Mouse (Mus musculus): ENCODE results near the gene Sept6. TPM values are rescaled to one million over a fixed set of nuclear protein-coding genes. Genes with fewer than 3 reads are reported as not detected.

The Sept6 gene
- total RNA-seq (2021) = 10 to 100 TPM; 56.9 to 59.2 TPM
- long read RNA-seq, experiment 1, full-length matches to known transcripts = 48 of 74 reads
- long read RNA-seq, experiment 1, partial matches to known transcripts = 1 of 74 reads
- long read RNA-seq, experiment 1, other reads (novel, unspliced or antisense) = 25 of 74 reads
- long read RNA-seq, experiment 2, transcript Sept6-202 (10 exons, 3,457 nt) = major isoform, 38 of 55 reads
- long read RNA-seq, experiment 2, partial matches to known transcripts = 3 of 55 reads
- long read RNA-seq, experiment 2, other reads (novel, unspliced or antisense) = 13 of 55 reads

DNA sequence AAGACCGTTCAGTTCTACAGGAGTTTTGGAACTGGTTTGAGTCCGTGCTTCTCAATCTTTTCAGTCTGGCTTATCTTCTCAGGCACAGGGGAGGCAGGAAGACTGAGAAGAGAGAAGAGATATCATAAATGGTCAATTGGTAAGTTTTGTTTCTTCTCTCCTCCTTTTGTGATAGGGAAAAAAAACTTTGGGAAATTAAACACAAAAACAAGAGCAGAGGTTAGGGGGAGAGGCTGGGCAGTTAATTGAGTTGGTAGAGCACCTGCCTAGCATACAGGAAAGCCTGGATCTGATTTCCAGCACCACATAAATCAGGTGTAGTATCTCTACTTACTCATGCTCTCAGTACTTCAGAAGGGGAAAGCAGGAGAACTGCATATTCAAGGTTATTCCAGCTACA is at the start of gene Sept6:
TSS of gene Sept6 (minus strand) at position 101 of the 400 bp plus-strand sequence.
- no peak within 1 kb of the TSS for H3K27ac ChIP-seq
- no peak within 1 kb of the TSS for H3K4me3 ChIP-seq
- DNase-seq (ENCODE audit: extremely low spot score in 1 of 2, low spot score in 2 of 2) = no peak
- intact Hi-C loops (cut with DNase I) = no loop called here
- no peak for TF ChIP-seq CTCF (IDR thresholded peaks at IDR 0.05)

DNA sequence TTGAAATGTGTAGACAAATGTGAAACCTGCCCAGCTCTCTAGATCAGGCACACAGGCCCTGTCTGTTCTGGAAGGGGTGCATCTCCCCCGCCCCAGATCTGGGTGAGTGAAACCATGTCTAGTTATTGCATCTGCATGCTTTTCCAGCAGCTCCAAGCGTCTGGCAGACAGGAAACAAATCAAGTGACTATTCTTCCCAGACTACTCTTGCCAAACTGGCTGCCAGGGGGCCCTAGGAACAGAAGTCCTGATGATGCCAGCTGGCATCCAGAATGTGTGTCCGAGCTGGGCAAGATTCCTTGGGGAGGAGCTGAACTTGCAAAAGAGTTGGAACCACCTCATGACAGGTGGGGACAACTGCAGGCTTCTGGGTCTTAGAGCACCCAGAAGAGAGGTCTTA is 36.8 kb upstream of the Sept6 start:
- DNase-seq (ENCODE audit: extremely low spot score in 1 of 2, low spot score in 2 of 2) = no peak
- intact Hi-C loops (cut with DNase I) = no loop called here
- H3K27ac ChIP-seq = no peak overlapping the region
- TF ChIP-seq CTCF (IDR thresholded peaks at IDR 0.05) = no peak
- H3K4me3 ChIP-seq = no peak overlapping the region

DNA sequence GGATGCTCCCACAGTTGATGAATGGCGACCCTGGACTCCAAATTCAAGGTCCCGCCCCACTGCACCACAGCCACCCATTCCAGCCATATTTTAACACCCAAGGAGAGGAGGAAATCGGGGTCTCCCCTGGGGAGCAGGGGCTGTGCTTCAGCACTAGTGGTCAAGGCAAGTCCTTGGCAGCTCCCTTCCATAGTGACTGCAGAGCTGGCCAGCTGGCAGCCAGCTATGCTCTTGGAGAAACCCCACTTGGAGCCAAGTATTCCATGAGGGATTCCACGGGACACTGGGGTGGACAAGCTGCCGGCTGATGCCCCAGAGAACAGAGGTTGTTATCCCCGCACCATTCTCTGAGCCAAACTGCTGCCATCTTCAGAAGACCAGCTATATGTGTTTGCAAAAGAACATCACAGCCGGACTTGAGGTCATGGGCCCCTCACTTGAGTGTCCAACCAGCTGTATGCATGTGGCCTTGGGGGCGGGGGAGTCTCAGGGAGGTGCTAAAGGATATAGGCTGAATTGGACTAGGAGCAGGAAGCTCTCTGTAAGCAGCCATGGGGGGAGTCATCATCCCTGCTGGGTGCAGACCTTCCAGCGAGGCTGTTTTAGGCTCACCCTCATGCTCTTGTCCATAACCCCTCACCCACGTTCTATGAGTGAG is 32.2 kb upstream of the Sept6 start:
- no peak for TF ChIP-seq CTCF (IDR thresholded peaks at IDR 0.05)
- Histone ChIP-seq H3K27ac (no peak overlapping the region), H3K4me3 (no peak overlapping the region)
- intact Hi-C loops (cut with DNase I) = loop anchor here (2.0 to 5.0 kb wide), 3 partner anchors 36 to 111 kb away; no protein-coding TSS in a partner anchor
- no peak for DNase-seq (ENCODE audit: extremely low spot score in 1 of 2, low spot score in 2 of 2)

DNA sequence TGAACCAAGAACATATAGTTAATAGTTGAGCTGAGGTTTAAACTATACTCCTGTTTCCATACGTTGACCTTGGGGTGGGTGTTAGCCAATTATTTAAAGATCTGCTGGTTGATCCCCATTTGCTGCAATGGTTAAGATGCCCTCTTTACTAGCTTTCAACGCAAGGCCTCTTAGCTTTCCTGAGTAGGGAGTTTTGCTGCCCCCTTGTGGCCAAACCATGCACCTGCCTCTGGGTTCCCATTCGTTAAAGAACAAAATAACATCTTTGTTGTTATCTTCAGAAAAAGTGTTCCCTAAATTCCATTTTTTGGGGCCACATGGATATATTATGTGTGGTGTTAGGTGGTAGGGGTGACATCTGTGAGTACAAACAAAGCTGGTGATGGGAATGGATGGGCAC is 31.1 kb upstream of the Sept6 start:
- intact Hi-C loops (cut with DNase I) = loop anchor here (2.0 to 5.0 kb wide), 3 partner anchors 35 to 110 kb away; no protein-coding TSS in a partner anchor
- Histone ChIP-seq H3K27ac (no peak overlapping the region), H3K4me3 (no peak overlapping the region)
- peak; percentile 61 to 66 for DNase-seq (ENCODE audit: extremely low spot score in 1 of 2, low spot score in 2 of 2)
- TF ChIP-seq CTCF (IDR thresholded peaks at IDR 0.05) = peak; percentile 86

DNA sequence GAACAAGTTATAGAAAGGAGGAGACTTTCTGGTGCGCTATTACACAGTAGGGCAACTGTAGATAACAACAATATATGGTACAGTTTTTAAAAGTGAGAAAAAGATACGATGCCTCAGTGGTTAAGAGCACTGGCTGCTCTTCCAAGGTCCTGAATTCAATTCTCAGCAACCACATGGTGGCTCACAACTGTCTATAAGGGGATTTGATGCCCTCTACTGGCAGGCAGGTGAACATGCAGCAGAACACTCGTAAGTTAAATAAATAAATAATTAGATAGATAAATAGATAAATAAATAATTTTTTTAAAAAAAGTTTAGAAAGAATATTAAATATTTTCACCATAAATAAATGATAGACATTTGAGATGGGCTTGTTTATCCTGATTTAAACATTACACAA is 27.5 kb upstream of the Sept6 start:
- intact Hi-C loops (cut with DNase I) = no loop called here
- no peak for DNase-seq (ENCODE audit: extremely low spot score in 1 of 2, low spot score in 2 of 2)
- Histone ChIP-seq H3K27ac (no peak overlapping the region), H3K4me3 (no peak overlapping the region)
- TF ChIP-seq CTCF (IDR thresholded peaks at IDR 0.05) = peak; percentile 42

DNA sequence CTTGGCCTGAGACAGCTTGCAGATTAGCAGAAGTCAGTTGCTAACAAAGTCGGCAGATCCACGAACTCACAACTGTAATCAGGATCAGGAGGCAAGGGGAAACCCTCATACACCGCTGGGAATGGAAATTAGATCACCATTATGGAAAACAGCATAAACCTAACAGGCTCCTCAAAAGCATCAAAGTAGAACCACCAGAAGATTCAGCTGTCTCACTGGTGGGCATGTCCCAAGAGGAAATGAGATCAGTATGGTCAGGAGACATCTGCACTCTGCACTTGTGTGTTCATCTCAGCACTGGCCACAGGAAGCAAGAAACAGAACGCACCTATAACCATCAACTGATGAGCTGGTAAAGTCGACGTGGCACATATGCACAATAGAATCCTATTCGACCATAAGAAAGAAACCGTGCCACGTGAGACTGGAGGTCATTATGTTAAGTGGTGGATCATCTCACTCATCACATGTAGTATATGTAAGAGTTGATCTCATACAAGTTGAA is 26.6 kb upstream of the Sept6 start:
- Histone ChIP-seq H3K4me3 (no peak overlapping the region), H3K27ac (no peak overlapping the region)
- TF ChIP-seq CTCF (IDR thresholded peaks at IDR 0.05) = no peak
- intact Hi-C loops (cut with DNase I) = no loop called here
- DNase-seq (ENCODE audit: extremely low spot score in 1 of 2, low spot score in 2 of 2) = no peak

DNA sequence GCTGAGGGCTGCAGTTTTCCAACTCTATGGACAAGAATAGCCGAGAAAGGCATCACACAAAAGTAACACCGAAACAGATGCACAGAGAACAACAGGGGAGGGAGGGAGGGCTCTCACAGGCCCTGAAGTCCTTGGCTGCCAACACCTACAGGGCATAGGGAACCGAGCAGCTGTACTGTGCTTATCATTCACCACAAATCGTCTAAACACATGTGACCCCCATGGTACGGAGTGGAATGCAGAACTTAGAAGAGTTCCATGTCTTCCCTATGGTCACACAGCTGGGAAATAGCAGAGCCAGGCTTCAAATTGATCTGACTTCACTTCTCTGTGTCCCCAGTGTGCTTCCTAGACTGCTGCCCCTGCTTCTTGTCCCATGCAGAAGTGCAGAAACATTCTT is 22.3 kb upstream of the Sept6 start:
- no peak for TF ChIP-seq CTCF (IDR thresholded peaks at IDR 0.05)
- intact Hi-C loops (cut with DNase I) = no loop called here
- no peak for DNase-seq (ENCODE audit: extremely low spot score in 1 of 2, low spot score in 2 of 2)
- Histone ChIP-seq H3K27ac (no peak overlapping the region), H3K4me3 (no peak overlapping the region)

DNA sequence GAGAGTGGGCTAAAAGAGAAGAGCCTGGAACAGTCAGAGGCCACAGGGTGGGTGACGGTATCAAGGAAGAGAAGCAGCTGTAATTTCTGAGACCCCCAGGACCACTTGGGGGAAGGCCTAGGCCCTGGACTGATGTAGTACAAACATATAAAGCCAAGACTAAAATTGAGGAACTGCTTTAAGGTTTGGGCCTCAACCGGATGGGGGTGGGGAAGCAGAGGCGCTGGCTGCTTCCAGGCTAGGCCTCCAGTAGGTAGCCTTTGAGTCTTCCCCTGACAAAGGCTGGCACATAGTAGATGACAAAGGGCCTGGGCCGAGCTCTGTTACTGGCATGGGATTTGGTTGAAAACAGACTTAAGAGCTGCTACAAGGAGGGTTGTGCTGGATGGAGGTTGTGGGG is 555 bp downstream of the Sept6 start:
- no peak for TF ChIP-seq CTCF (IDR thresholded peaks at IDR 0.05)
- intact Hi-C loops (cut with DNase I) = no loop called here
- Histone ChIP-seq H3K27ac (no peak overlapping the region), H3K4me3 (no peak overlapping the region)
- no peak for DNase-seq (ENCODE audit: extremely low spot score in 1 of 2, low spot score in 2 of 2)

DNA sequence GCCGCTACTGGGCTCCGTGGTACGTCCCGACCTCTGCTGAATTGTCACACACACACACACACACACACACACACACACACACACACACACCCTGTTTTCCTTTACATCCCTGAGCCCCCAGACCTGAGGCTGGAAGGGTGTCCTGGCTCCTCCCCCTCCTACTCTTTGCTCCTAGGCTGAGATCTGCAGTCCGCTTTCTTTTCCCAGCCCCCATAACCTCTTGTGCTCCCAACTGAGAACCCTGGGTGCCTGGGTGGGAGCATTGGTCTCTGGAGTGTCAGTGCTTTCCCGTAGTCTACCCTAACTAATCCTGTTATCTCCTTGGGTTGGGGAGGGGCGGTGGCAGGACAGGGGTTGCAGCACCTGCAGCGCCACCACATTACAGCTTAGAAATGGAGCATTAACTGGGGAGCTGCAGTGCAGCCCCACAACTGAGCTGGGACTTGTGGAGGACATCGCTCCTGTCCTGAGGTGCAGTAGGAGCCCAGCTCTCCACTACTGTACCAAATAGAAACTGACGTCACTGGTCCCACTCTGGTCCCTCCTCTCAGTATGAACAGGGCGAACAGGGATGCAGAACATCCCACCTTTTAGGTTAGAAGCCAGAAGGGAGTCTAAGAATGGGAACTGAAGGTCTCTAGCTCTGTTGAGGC is 1.7 kb downstream of the Sept6 start:
- DNase-seq (ENCODE audit: extremely low spot score in 1 of 2, low spot score in 2 of 2) = peak in 1 of 2 experiments; percentile 11
- no peak for TF ChIP-seq CTCF (IDR thresholded peaks at IDR 0.05)
- Histone ChIP-seq H3K4me3 (peak overlapping the region; percentile 58), H3K27ac (no peak overlapping the region)
- intact Hi-C loops (cut with DNase I) = loop anchor here (5.0 kb wide), 1 partner anchor 32 kb away; no protein-coding TSS in a partner anchor

DNA sequence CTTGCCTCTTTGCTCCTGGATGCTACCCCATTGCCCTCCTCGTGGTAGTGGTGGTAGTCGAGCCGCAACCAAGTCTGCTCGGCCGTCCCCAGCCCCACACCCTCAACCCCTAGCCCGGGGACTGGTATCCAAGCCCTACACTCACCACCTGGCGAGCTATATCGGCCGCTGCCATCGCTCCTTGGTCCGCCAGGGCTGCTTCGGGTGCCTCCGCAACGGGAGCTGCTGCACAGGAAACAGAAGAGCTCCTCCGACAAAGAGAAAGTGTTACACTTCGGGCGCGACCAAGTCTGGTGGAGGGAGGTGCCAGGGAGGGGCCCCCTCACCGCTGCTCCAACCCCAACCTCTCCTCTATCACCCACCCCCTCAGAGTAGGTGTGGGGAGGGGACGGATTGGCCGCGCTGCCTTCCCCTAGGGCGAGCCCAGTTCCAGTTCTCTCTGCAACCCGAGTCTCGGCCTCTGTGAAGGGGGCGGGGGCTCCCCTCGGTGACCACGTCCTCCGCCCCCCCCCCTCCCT is 2.3 kb downstream of the Sept6 start:
- intact Hi-C loops (cut with DNase I) = loop anchor here (5.0 kb wide), 1 partner anchor 33 kb away; no protein-coding TSS in a partner anchor

DNA sequence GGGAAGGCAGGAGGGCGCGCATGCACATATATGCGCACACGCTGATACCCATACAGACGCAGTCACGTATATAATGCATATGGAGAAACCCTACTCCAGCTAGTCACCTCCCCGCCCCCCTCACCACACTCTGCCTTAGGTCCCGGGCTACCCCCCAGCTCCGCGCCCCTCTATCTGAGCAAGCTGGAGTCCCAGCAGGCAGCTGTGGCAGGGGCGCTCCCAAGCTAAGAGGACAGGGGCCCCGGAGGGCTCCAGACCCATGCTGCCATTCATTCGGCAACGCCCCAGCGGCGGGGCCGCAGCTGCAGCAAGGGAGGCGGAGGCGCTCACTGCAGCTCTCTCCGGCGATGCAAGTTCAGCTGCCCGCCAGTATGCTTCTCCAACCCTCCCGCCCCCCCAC is 2.8 kb downstream of the Sept6 start:
- TF ChIP-seq CTCF (IDR thresholded peaks at IDR 0.05) = no peak
- H3K4me3 ChIP-seq = peak overlapping the region; percentile 58
- peak overlapping the region; percentile 79 for H3K27ac ChIP-seq
- DNase-seq (ENCODE audit: extremely low spot score in 1 of 2, low spot score in 2 of 2) = peak in 1 of 2 experiments; percentile 14
- intact Hi-C loops (cut with DNase I) = loop anchor here (5.0 kb wide), 1 partner anchor 34 kb away; no protein-coding TSS in a partner anchor

More for the DNA sequence above, 2.3 kb downstream of the Sept6 start:
- peak overlapping the region; percentile 58 for H3K4me3 ChIP-seq
- H3K27ac ChIP-seq = peak overlapping the region; percentile 79
- peak; percentile 44 to 45 for DNase-seq (ENCODE audit: extremely low spot score in 1 of 2, low spot score in 2 of 2)
- TF ChIP-seq CTCF (IDR thresholded peaks at IDR 0.05) = no peak

Measured in left cerebral cortex, adult 2 months (tissue).